9 mouse cellular contexts compared by ENCODE assay signal in genomic region chr10:4598244-4598842, GRCm38 (mm10). TPM values are rescaled to one million over a fixed set of nuclear protein-coding genes. Genes with fewer than 3 reads are reported as not detected.
DNase-seq lines count a peak whose midpoint lies in the region; ATAC-seq lines count a peak whose summit lies in the region.
"Had no signal": no experiment of that assay in that cellular context is flagged by ENCODE, and none has a peak within 500 bp of the region (broad histone marks: within the 10 kb centered on the region; RNA-seq: fewer than 3 reads in every experiment).

No protein-coding gene starts in this region.

- 65% methylated on average over 10 of the region's 10 CpGs for WGBS in intestine, embryonic 14.5 days
- 65% methylated on average over 10 of the region's 10 CpGs for WGBS in intestine, embryonic 16.5 days

- H3K9ac ChIP-seq in intestine, embryonic 14.5 days (ENCODE audit: low read length), result no peak overlapping the region
- H3K9ac ChIP-seq in intestine, embryonic 16.5 days (ENCODE audit: low read depth, low read length), result no peak overlapping the region
- H3K9ac ChIP-seq: liver, embryonic 13.5 days had no signal

- peak; percentile 69 for DNase-seq in intestine, embryonic 14.5 days (ENCODE audit: low spot score)
- peak; percentile 65 for DNase-seq in ES-CJ7 (ENCODE audit: low read depth, low spot score)
- DNase-seq in cerebellum, adult 11 months, result peak; percentile 19
- peak; percentile 14 to 41 for DNase-seq in frontal cortex, postnatal 25 days (ENCODE audit: low spot score in 2 of 2)
- peak; percentile 21 for DNase-seq in layer of hippocampus, adult 9-11 months
- peak; percentile 83 for DNase-seq in testis, postnatal 10 days (ENCODE audit: low spot score)
- DNase-seq: liver, embryonic 13.5 days had no signal

- H3K27me3 ChIP-seq in intestine, embryonic 14.5 days (replicated peaks; ENCODE audit: control insufficient read depth, insufficient read depth, low read length), result no peaks in the 10 kb centered on the region
- H3K27me3 ChIP-seq in intestine, embryonic 16.5 days (replicated peaks; ENCODE audit: control insufficient read depth, insufficient read depth, low read length), result no peaks in the 10 kb centered on the region
- H3K27me3 ChIP-seq: liver, embryonic 13.5 days had no signal

- H3K27ac ChIP-seq in intestine, embryonic 14.5 days (ENCODE audit: low read depth), result no peak overlapping the region
- no peak overlapping the region for H3K27ac ChIP-seq in intestine, embryonic 16.5 days (ENCODE audit: low read length)
- H3K27ac ChIP-seq: liver, embryonic 13.5 days had no signal

- no peaks in the 10 kb centered on the region for H3K9me3 ChIP-seq in intestine, embryonic 14.5 days (ENCODE audit: control insufficient read depth, low read length)
- H3K9me3 ChIP-seq in intestine, embryonic 16.5 days (ENCODE audit: control insufficient read depth, low read length), result no peaks in the 10 kb centered on the region
- H3K9me3 ChIP-seq: liver, embryonic 13.5 days had no signal

- H3K4me3 ChIP-seq in intestine, embryonic 14.5 days (ENCODE audit: low read depth, low read length), result no peak overlapping the region
- no peak overlapping the region for H3K4me3 ChIP-seq in intestine, embryonic 16.5 days (ENCODE audit: low read length)
- H3K4me3 ChIP-seq: liver, embryonic 13.5 days had no signal

- no peak overlapping the region for H3K4me2 ChIP-seq in intestine, embryonic 14.5 days (ENCODE audit: low read length)
- H3K4me2 ChIP-seq in intestine, embryonic 16.5 days (ENCODE audit: low read depth, low read length), result no peak overlapping the region
- H3K4me2 ChIP-seq: liver, embryonic 13.5 days had no signal

- H3K36me3 ChIP-seq in intestine, embryonic 14.5 days (ENCODE audit: control insufficient read depth, insufficient read depth, low read length), result no peaks in the 10 kb centered on the region
- no peaks in the 10 kb centered on the region for H3K36me3 ChIP-seq in intestine, embryonic 16.5 days (ENCODE audit: control insufficient read depth, insufficient read depth, low read length)
- H3K36me3 ChIP-seq: liver, embryonic 13.5 days had no signal

- no peaks in the 10 kb centered on the region for H3K4me1 ChIP-seq in intestine, embryonic 14.5 days (replicated peaks; ENCODE audit: control insufficient read depth, insufficient read depth, low read length)
- no peaks in the 10 kb centered on the region for H3K4me1 ChIP-seq in intestine, embryonic 16.5 days (ENCODE audit: control insufficient read depth, insufficient read depth, low read length)
- H3K4me1 ChIP-seq: liver, embryonic 13.5 days had no signal

- no peak for ATAC-seq in intestine, embryonic 14.5 days (replicated peaks; ENCODE audit: low FRiP score, low TSS enrichment, low read depth)
- ATAC-seq in intestine, embryonic 16.5 days, result no peak
- ATAC-seq in megakaryocyte-erythroid progenitor cell, adult 5-6 weeks (replicated peaks; ENCODE audit: low FRiP score, low TSS enrichment, poor library complexity, severe bottlenecking), result peak; percentile 70

RNA-seq across cellular contexts. Expression of gene Esr1, which starts 13.1 kb away (rescaled TPM):
- 0.34 and 0.70 TPM in 2 replicates for polyA plus RNA-seq in intestine, embryonic 14.5 days (2014; fragmentation: Nextera tagmentation; extraction: Ambion mirVana)
- polyA plus RNA-seq in intestine, embryonic 16.5 days (2015; fragmentation: Nextera tagmentation; extraction: Ambion mirVana), result 0.37 and 0.55 TPM in 2 replicates
- total RNA-seq in megakaryocyte-erythroid progenitor cell, adult 5-6 weeks (2014; fragmentation: Nextera tagmentation), result 0.40 and 2.9 TPM in 2 replicates
- 0.65 and 0.89 TPM in 2 replicates for total RNA-seq in megakaryocyte-erythroid progenitor cell, adult 5-6 weeks (2017)

Comparison
In these comparisons a context has a peak if more than half of its experiments do, and no peak if none do; other contexts are left out.
1. DNase-seq: peak in every context shown above with its lines; median percentile 83 in testis, postnatal 10 days; 69 in intestine, embryonic 14.5 days; 65 in ES-CJ7; 28 in frontal cortex, postnatal 25 days; 21 in layer of hippocampus, adult 9-11 months; 19 in cerebellum, adult 11 months.